Mouse (Mus musculus) heart, postnatal 14 days (tissue): ENCODE measurements around the gene Gm5565. TPM values are rescaled to one million over a fixed set of nuclear protein-coding genes. Genes with fewer than 3 reads are reported as not detected.

Experiments used
- total RNA-seq, 2 experiments: library from RNA; stranded (reverse); gene quantifications; 2 replicates each; pipeline ENCODE4 v1.2.3; 2021

Gene Gm5565
- total RNA-seq, 2 experiments from 2014 or later, result not detected

Other genes starting within 250 kb of the Gm5565 start
- gene Cyp3a25, start 150.9 kb downstream of the Gm5565 start, total RNA-seq, result not detected
- not detected for gene Cyp3a59, start 81.3 kb downstream of the Gm5565 start, total RNA-seq
- gene Gm6309, start 10.2 kb upstream of the Gm5565 start, total RNA-seq, result not detected
- under 1 TPM in 1 of 2 experiments, not detected in 1; 0.65 TPM for gene 1700001J03Rik, start 24.8 kb upstream of the Gm5565 start, total RNA-seq
- 10 to 100 TPM; 42.1 to 42.3 TPM for gene Rnf6, start 61.0 kb upstream of the Gm5565 start, total RNA-seq
- 10 to 100 TPM; 21.7 to 24.1 TPM for gene Cdk8, start 70.7 kb upstream of the Gm5565 start, total RNA-seq
- under 1 TPM; 0.31 to 0.39 TPM for gene Wasf3, start 224.4 kb upstream of the Gm5565 start, total RNA-seq